Mouse (Mus musculus): ENCODE data around the gene Krt12. TPM values are rescaled to one million over a fixed set of nuclear protein-coding genes. Genes with fewer than 3 reads are reported as not detected.

The Krt12 gene
- polyA plus RNA-seq, 1 experiment from 2014 or later, result 0.15 TPM

DNA sequence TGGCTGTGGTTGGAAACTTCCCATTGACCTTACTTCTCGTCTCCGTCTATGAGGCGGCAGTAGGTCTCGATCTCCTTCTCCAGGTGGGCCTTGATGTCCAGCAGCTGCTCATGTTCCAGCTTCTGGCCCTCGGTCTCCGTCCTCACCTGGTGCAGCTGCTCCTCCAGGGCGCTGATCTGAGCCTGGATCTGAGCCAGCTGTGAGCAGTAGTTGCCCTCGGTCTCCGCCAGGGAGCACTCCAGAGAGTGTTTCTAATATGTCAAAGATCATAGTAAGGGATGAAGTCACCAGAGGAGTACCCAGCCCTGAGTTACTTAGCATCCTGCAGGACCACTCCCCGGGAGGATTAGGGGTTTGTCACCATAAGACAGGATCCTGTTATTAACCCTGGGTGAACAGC lies 55.3 kb downstream of the Krt12 start:
- Histone ChIP-seq H3K4me3 (no peak overlapping the region), H3K9ac (no peak overlapping the region), H3K9me3 (no peaks in the 10 kb centered on the region), H3K36me3 (no peaks in the 10 kb centered on the region), H3K4me2 (no peak overlapping the region), H3K27me3 (no peaks in the 10 kb centered on the region), H3K4me1 (no peaks in the 10 kb centered on the region), H3K27ac (no peak overlapping the region)
- no peak for ATAC-seq (ENCODE audit: insufficient number of reproducible peaks, low FRiP score, low TSS enrichment, low read depth)
- 38% methylated on average over 10 of the region's 10 CpGs for WGBS

Other genes starting within 250 kb of the Krt12 start
- 224 and 241 TPM in 2 replicates for gene Smarce1, start 191.2 kb downstream of the Krt12 start, polyA plus RNA-seq (2015; fragmentation: Nextera tagmentation; extraction: Ambion mirVana)
- gene Krt222, start 178.2 kb downstream of the Krt12 start, polyA plus RNA-seq (2015; fragmentation: Nextera tagmentation; extraction: Ambion mirVana), result 0.36 and 0.46 TPM in 2 replicates
- 0.23 and 0.25 TPM in 2 replicates for gene Krt24, start 137.0 kb downstream of the Krt12 start, polyA plus RNA-seq (2015; fragmentation: Nextera tagmentation; extraction: Ambion mirVana)
- not detected in 2 replicates for gene Krt25, start 99.3 kb downstream of the Krt12 start, polyA plus RNA-seq (2015; fragmentation: Nextera tagmentation; extraction: Ambion mirVana)
- not detected in 2 replicates for gene Krt26, start 84.3 kb downstream of the Krt12 start, polyA plus RNA-seq (2015; fragmentation: Nextera tagmentation; extraction: Ambion mirVana)
- not detected in 2 replicates for gene Krt27, start 71.2 kb downstream of the Krt12 start, polyA plus RNA-seq (2015; fragmentation: Nextera tagmentation; extraction: Ambion mirVana)
- 0.14 and 0.17 TPM in 2 replicates for gene Krt28, start 47.4 kb downstream of the Krt12 start, polyA plus RNA-seq (2015; fragmentation: Nextera tagmentation; extraction: Ambion mirVana)
- 625 and 642 TPM in 2 replicates for gene Krt10, start 32.9 kb downstream of the Krt12 start, polyA plus RNA-seq (2015; fragmentation: Nextera tagmentation; extraction: Ambion mirVana)
- 0.20 and 0.32 TPM in 2 replicates for gene Krt20, start 15.9 kb upstream of the Krt12 start, polyA plus RNA-seq (2015; fragmentation: Nextera tagmentation; extraction: Ambion mirVana)
- 23.0 and 24.2 TPM in 2 replicates for gene Krt23, start 70.9 kb upstream of the Krt12 start, polyA plus RNA-seq (2015; fragmentation: Nextera tagmentation; extraction: Ambion mirVana)
- gene Krt39, start 99.1 kb upstream of the Krt12 start, polyA plus RNA-seq (2015; fragmentation: Nextera tagmentation; extraction: Ambion mirVana), result 0.15 TPM in 1 of 2 replicates, not detected in the other
- not detected in 2 replicates for gene Krt40, start 120.9 kb upstream of the Krt12 start, polyA plus RNA-seq (2015; fragmentation: Nextera tagmentation; extraction: Ambion mirVana)
- gene Krtap3-3, start 128.6 kb upstream of the Krt12 start, polyA plus RNA-seq (2015; fragmentation: Nextera tagmentation; extraction: Ambion mirVana), result 4.0 and 5.6 TPM in 2 replicates
- gene Krtap3-2, start 134.6 kb upstream of the Krt12 start, polyA plus RNA-seq (2015; fragmentation: Nextera tagmentation; extraction: Ambion mirVana), result 0.24 TPM in 1 of 2 replicates, not detected in the other
- not detected in 2 replicates for gene Gm11939, start 137.2 kb upstream of the Krt12 start, polyA plus RNA-seq (2015; fragmentation: Nextera tagmentation; extraction: Ambion mirVana)
- 6.4 and 15.3 TPM in 2 replicates for gene Krtap3-1, start 144.4 kb upstream of the Krt12 start, polyA plus RNA-seq (2015; fragmentation: Nextera tagmentation; extraction: Ambion mirVana)
- 0.22 TPM in 1 of 2 replicates, not detected in the other for gene Krtap1-5, start 158.8 kb upstream of the Krt12 start, polyA plus RNA-seq (2015; fragmentation: Nextera tagmentation; extraction: Ambion mirVana)
- gene Krtap1-4, start 161.4 kb upstream of the Krt12 start, polyA plus RNA-seq (2015; fragmentation: Nextera tagmentation; extraction: Ambion mirVana), result not detected in 2 replicates
- gene Krtap1-3, start 169.1 kb upstream of the Krt12 start, polyA plus RNA-seq (2015; fragmentation: Nextera tagmentation; extraction: Ambion mirVana), result not detected in 2 replicates
- gene Krtap9-3, start 175.8 kb upstream of the Krt12 start, polyA plus RNA-seq (2015; fragmentation: Nextera tagmentation; extraction: Ambion mirVana), result not detected in 2 replicates
- not detected in 2 replicates for gene Gm11938, start 181.0 kb upstream of the Krt12 start, polyA plus RNA-seq (2015; fragmentation: Nextera tagmentation; extraction: Ambion mirVana)
- gene Gm11937, start 187.9 kb upstream of the Krt12 start, polyA plus RNA-seq (2015; fragmentation: Nextera tagmentation; extraction: Ambion mirVana), result not detected in 2 replicates
- not detected in 2 replicates for gene Krtap2-4, start 192.6 kb upstream of the Krt12 start, polyA plus RNA-seq (2015; fragmentation: Nextera tagmentation; extraction: Ambion mirVana)
- gene Gm11562, start 198.2 kb upstream of the Krt12 start, polyA plus RNA-seq (2015; fragmentation: Nextera tagmentation; extraction: Ambion mirVana), result not detected in 2 replicates
- not detected in 2 replicates for gene Krtap4-1, start 206.0 kb upstream of the Krt12 start, polyA plus RNA-seq (2015; fragmentation: Nextera tagmentation; extraction: Ambion mirVana)
- gene Krtap4-2, start 212.8 kb upstream of the Krt12 start, polyA plus RNA-seq (2015; fragmentation: Nextera tagmentation; extraction: Ambion mirVana), result not detected in 2 replicates
- not detected in 2 replicates for gene Krtap4-7, start 221.8 kb upstream of the Krt12 start, polyA plus RNA-seq (2015; fragmentation: Nextera tagmentation; extraction: Ambion mirVana)
- gene Gm11555, start 228.0 kb upstream of the Krt12 start, polyA plus RNA-seq (2015; fragmentation: Nextera tagmentation; extraction: Ambion mirVana), result not detected in 2 replicates
- gene Gm11563, start 236.7 kb upstream of the Krt12 start, polyA plus RNA-seq (2015; fragmentation: Nextera tagmentation; extraction: Ambion mirVana), result not detected in 2 replicates
- not detected in 2 replicates for gene Krtap4-6, start 243.7 kb upstream of the Krt12 start, polyA plus RNA-seq (2015; fragmentation: Nextera tagmentation; extraction: Ambion mirVana)